Mouse (Mus musculus): ENCODE measurements around the gene Fahd1. TPM values are rescaled to one million over a fixed set of nuclear protein-coding genes. Genes with fewer than 3 reads are reported as not detected.

Fahd1 gene
- total and polyA plus RNA-seq, 3 experiments: 5.2 to 8.0 (median 6.3) TPM

GRCm38 (mm10) chr17:24899153-24899552 is 49.0 kb upstream of the Fahd1 start:
- Histone ChIP-seq H3K4me1 (ENCODE audit: control insufficient read depth in 1 of 2, insufficient read depth in 2 of 2) (peaks cover 12 to 27% of the 10 kb centered on the region in 2 experiments), H3K9me3 (replicated peaks; ENCODE audit: low read length) (no peaks in the 10 kb centered on the region), H3K9ac (ENCODE audit: insufficient read depth, low read depth) (no peak overlapping the region), H3K4me3 (replicated peaks in 1 of 3; ENCODE audit: low read depth in 2 of 3, low read length in 2 of 3, poor library complexity in 1 of 3) (no peak overlapping the region), H3K4me2 (ENCODE audit: insufficient read depth, low read depth, poor library complexity, severe bottlenecking) (no peak overlapping the region), H3K27me3 (replicated peaks) (no peaks in the 10 kb centered on the region), H3K27ac (ENCODE audit: insufficient read depth, low read depth) (no peak overlapping the region), H3K79me2 (replicated peaks; ENCODE audit: control insufficient read depth, extremely low read depth, insufficient read depth, poor library complexity, severe bottlenecking) (peaks cover 10% of the 10 kb centered on the region), H3K36me3 (replicated peaks in 1 of 2; ENCODE audit: control insufficient read depth in 1 of 2, insufficient read depth in 1 of 2, low read length in 1 of 2) (peaks cover 73 to 80% of the 10 kb centered on the region in 2 experiments)
- TF ChIP-seq JUND (conservative IDR thresholded peaks at IDR 0.05; ENCODE audit: low read depth, low read length): no peak
- TF ChIP-seq MAZ (IDR thresholded peaks at IDR 0.05; ENCODE audit: low read depth, low read length): no peak
- TF ChIP-seq ZKSCAN1 (IDR thresholded peaks at IDR 0.05; ENCODE audit: borderline replicate concordance, low read depth, low read length): no peak
- no peak for TF ChIP-seq IRF4 (IDR thresholded peaks at IDR 0.05; ENCODE audit: low read depth, low read length)
- no peak for TF ChIP-seq MAFK (IDR thresholded peaks at IDR 0.05; ENCODE audit: insufficient replicate concordance, low read length)
- TF ChIP-seq ETS1 (conservative IDR thresholded peaks at IDR 0.05; ENCODE audit: low read depth, low read length): no peak
- no peak for TF ChIP-seq SMC3 (IDR thresholded peaks at IDR 0.05; ENCODE audit: low read depth, low read length)
- no peak for TF ChIP-seq MEF2A (IDR thresholded peaks at IDR 0.05; ENCODE audit: borderline replicate concordance, low read depth, low read length)
- TF ChIP-seq CHD2 (IDR thresholded peaks at IDR 0.05; ENCODE audit: low read length): no peak
- no peak for TF ChIP-seq ZMIZ1 (IDR thresholded peaks at IDR 0.05; ENCODE audit: low read depth, low read length)
- TF ChIP-seq USF1 (IDR thresholded peaks at IDR 0.05; ENCODE audit: low read depth, low read length): no peak
- TF ChIP-seq NRF1 (IDR thresholded peaks at IDR 0.05; ENCODE audit: low read depth, low read length): no peak
- TF ChIP-seq USF2 (conservative IDR thresholded peaks at IDR 0.05; ENCODE audit: low read depth, low read length): no peak
- no peak for TF ChIP-seq RCOR1 (conservative IDR thresholded peaks at IDR 0.05; ENCODE audit: low read depth, low read length)
- TF ChIP-seq MAX (IDR thresholded peaks at IDR 0.05; ENCODE audit: low read length): no peak
- no peak for TF ChIP-seq SIN3A (IDR thresholded peaks at IDR 0.05; ENCODE audit: low read length)
- TF ChIP-seq RAD21 (IDR thresholded peaks at IDR 0.05; ENCODE audit: low read depth, low read length): no peak
- no peak for TF ChIP-seq JUN (IDR thresholded peaks at IDR 0.05; ENCODE audit: insufficient read depth, low read depth, low read length)
- no peak for TF ChIP-seq GABPA (IDR thresholded peaks at IDR 0.05; ENCODE audit: insufficient replicate concordance, low read depth, low read length)
- TF ChIP-seq UBTF (IDR thresholded peaks at IDR 0.05; ENCODE audit: low read depth, low read length): no peak
- no peak for DNase-seq (ENCODE audit: extremely low read depth)
- in situ Hi-C loops (cut with MboI; ENCODE audit: low pct_ligation_motif_present, low pct_unique_long_range_greater_than_20kb, low sequenced_read_pairs) (no loop called here), dilution Hi-C loops (cut with MboI; ENCODE audit: extremely low pct_ligation_motif_present, extremely low pct_unique_long_range_greater_than_20kb, low sequenced_read_pairs) (no loop called here)

Measured in CH12.LX (cell line).